Mouse (Mus musculus): ENCODE results near the gene Slc46a3.
A peak's percentile ranks its signal among the peaks of the same experiment; 100 is the strongest.
"Not testable (repeated sequence)": the region's sequence is repeated elsewhere in the genome, so short reads cannot be mapped to it uniquely, and the experiment has no call there.

Gene Slc46a3

GRCm38 (mm10) chr5:147894455-147895076 lies at the start of gene Slc46a3:
Gene Slc46a3, minus strand, starts transcription at chr5:147894815.
- DNase-seq: peak; percentile 95

DNA sequence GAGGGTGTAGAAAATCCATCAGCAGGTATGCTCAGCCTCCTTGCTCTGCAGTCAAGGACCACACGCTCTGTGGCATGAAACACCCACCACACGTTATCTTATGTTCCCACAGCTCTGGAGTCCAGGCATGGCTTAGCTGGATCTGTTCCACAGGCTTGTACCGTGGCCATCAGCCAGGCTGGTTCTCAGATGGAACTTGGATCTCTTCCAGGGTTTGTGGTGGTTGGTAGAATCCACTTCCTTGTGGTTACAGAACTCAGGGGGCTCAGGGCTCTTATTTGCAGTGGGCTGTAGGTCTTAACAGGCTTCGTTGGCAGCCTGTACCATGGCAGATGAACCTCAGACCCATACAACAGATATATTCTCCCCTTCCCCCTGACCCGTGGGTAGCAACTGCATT lies 44.6 kb upstream of the Slc46a3 start:
- no peak for DNase-seq

- DNase-seq: no peak
Measured at GRCm38 (mm10) chr5:147935096-147935495, 40.5 kb upstream of the Slc46a3 start.

DNA sequence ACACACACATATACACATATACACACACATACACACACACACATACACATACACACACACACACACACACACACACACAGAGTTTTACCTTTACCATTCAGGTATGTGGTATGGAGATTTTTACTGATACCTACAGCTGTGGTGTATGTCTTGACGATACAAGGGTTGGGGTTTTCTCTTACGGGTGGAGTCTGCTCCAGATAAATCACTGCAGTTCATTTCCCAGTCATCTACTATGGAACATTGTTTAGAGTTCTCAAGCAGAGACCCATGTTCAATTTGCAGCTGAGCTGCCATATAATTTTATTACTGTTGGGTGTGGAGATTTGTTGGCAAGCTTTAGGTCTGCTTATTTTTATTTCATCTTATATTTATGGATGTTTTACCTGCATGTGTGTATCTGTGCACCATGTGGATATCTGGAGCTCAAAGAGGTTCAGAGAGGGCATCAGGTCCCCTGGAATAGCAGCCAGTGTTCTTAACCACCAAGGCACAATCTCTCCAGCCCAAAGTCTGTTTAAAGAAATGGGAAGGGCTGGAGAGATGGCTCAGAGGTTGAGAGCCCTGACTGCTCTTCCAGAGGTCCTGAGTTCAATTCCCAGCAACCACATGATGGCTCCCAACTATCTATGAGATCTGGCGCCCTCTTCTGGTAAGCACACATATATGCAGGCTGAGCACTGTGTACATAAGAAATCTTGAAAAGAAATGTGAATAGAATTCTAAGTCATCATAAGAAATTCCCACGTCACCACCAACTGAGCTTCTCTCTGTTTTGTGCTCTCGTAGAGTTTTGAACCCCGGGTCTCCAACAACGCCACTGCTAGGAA lies 34.3 kb upstream of the Slc46a3 start:
- no peak for DNase-seq

DNA sequence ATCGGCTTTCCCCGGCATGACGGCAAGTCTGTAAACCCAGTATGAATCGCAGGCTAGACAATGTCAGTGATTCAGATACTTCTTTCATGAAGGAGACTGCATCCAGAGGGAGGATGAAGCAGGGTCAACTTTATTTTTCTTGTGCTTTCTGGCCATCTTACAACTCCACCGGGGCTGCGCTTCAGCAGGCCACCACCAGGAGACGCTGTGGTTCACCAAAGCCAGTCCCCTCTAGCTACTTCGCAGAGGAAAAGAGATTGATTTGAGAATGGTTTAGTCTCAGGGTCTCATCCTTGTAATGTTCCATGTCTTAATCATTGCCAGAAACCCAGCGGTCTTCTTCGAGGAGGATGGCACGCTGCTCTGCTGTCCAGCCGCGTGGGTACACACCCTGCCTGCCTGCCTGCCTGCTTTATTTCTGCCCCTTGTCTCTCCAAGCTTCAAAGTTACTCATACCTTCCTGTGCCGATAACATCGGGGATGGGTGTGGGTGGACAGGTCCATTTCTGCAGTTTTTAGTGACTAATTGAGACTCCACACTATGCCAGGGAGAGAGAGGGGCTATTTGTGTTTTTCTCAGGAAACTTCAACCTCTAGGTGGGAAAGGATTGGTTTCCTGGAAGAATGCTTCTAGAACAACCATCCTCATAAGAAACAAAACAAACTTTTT lies 31.5 kb upstream of the Slc46a3 start:
- DNase-seq: peak; percentile 57

DNA sequence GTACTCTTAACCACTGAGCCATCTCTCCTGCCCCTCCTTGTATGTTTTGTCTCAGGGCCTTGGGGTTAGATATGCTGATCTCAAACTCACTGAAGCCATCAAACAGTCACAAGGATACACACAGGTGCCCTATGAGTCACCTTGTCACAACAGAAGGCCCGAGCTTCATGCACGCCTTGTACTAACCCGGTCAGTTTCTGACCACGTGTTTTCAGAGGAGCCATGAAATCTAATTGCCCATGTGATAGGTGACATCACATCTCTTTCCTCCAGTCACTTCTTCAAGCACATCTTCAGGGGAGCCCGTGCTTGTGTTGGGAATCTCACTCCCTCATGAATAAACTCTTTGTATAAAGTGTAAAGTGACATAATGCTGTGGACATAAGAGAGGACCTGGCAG lies 30.0 kb upstream of the Slc46a3 start:
- DNase-seq: no peak

GRCm38 (mm10) chr5:147918044-147918846 lies 23.6 kb upstream of the Slc46a3 start:
- DNase-seq: peak; percentile 76

DNA sequence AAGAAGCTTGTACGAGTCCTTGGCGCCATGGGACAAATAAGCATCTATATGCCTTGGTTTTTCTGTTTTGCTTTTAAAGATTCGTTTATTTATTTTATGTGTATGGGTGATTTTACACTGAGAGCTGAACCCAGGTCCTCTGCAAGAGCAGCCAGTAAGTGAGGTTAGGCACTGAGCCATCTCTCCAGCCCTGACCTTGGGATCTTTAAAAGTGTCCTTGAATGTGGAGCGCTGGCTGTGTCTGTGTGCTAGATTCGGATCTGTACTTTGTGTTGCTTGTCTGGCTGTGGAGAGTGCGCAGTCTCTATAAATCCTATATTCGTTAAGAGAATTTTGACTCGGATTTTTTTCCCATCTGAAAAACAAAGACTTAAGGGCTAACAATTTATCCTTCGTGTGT lies 21.6 kb upstream of the Slc46a3 start:
- no peak for DNase-seq

DNA sequence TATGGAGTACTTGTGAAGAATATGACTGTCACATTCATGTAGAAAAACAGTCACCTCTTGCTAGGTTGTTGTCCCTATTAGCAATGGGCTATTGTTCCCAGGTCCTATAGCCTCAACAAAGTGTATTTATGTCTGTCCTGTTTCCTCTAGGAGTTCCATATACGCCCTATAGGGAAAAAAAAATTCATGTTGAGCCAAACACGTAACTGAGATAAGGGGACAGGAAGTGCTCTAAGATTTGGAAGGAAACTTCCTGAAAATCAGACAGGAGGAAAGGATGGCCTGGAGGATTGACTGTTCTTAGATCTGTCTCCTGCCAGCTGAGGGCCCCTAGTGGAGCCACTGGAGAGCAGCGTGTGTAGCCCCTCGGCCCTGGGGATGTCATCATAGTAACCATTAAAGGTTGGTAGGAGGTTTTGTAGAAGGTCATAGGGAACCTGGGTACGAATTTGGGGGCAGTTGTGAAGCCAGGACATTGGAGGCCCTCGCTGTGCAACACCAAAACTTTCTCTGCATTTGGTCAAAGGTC lies 20.5 kb upstream of the Slc46a3 start:
- no peak for DNase-seq

DNA sequence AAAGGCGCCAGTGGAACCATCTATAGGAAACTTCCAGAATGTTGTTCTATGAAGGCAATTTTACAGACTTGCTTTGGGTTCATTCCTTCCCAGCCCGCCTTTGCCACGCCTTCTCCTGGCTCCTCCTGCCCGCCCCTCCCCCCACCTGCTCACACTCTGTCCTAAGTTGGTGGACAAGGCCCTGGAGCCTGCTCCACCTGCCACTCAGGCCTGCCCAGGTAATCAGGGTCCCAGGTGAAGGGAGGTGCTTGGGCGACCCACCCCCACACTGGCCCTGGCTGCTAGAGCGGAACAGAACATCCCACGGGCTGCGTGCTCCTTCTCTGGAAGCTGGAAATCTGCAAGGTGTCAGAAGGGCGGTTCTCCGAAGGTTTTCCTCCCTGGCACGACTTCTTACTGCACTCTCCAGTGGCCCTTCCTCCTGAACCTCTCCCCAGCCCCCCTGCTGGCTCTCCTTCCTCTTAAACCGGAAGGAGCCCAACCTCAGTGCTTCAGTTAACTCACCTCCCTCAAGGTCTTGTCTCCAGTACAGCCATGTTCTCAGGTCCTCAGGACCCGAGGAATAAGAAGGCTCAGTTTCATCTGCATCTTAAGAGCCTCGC lies 18.7 kb upstream of the Slc46a3 start:
- peak; percentile 50 for DNase-seq

DNA sequence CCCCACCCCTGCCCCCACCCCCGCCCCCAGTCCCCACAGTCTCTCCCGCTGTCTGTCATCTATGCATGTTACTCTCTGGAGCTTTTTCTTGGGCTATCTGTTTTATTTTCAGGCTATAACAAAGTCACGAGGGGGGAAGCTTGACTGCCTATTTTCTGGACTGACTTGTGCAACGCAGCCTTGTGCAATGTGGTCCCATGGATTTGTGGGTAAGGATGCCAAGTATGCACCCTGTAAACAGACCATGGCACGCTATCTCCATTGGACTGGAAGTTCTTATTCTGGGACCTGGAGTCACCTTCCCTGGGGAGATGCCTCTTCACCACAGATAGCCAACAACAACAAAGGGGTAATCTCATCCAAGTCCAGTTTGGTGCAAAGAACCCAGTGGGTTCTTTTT lies 17.1 kb upstream of the Slc46a3 start:
- DNase-seq: peak; percentile 84

DNA sequence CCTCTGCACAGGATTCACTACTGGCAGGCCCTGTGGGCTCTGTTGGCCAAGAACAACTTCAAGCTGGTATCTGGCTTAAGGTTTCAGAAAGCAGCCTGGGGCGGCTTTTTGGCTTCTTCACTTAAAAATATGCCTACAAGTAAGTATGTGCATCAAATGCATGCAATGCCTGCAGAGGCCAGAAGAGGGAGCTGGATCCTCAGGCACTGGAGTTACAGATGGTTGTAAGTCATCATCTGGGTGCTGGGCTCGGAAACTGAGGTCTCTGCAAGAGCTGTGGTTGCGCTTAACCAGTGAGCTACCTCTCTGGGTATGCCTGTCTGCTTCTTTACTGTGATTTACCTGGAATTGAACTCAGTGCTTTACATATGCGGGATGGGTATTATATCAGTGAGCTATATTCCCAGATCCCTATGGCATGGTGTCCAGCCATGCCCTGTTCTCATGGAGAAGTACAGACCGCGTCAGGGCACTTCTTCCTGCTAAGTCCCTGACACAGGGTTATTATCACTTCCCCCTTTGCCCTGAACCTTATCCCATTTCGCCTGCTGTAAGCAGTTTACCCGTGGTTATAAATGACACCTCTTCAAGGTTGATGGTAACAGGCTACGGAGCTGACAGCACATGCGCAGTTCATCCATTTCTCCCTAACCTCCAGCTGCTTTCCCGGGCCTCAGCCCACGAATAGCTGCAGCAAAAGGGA lies 16.3 kb upstream of the Slc46a3 start:
- peak; percentile 30 for DNase-seq

DNA sequence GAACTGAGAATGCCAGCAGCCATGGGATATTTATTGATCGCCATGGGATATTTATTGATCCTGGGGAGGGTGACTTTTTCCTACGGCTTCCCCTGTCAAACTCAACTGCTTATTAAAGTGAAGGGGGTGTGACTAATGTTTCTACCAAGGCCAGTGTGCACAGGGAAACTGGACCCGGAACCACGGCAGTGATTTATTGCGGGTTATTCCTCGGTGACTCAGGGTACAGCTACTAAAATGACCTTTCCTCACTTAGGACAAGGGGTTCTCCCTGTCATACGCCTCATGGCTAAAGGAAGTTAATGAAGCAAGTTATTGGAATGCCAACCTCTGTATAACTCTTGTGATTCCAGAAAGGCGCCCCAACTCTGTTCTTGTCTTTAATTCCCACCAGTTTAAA lies 13.2 kb upstream of the Slc46a3 start:
- no peak for DNase-seq

GRCm38 (mm10) chr5:147907144-147907543 lies 12.5 kb upstream of the Slc46a3 start:
- DNase-seq: no peak

- DNase-seq: no peak
Measured at GRCm38 (mm10) chr5:147903166-147903565, 8.6 kb upstream of the Slc46a3 start.

- no peak for DNase-seq
Measured at GRCm38 (mm10) chr5:147902008-147902757, 7.6 kb upstream of the Slc46a3 start.

GRCm38 (mm10) chr5:147898968-147899549 lies 4.4 kb upstream of the Slc46a3 start:
- no peak for DNase-seq

DNA sequence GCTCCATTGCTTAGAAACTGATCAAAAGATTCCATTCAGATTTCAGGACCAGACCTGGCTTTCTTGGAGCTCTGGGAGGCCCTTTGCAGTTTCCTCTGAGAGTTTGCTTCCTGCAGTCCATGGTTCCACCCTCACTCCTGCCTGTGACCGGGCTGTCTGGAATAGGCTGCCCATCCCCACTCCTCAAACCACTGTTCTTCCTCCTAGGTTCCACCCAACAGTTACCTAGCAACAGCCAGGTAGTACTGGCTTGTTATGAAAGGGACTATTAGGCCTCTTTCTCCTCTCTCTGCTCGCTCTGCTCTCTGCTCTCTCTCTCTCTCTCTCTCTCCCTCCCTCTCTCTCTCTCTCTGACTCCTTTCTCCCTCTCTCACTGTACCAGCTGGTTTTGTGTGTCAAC lies 3.6 kb upstream of the Slc46a3 start:
- no peak for DNase-seq

DNA sequence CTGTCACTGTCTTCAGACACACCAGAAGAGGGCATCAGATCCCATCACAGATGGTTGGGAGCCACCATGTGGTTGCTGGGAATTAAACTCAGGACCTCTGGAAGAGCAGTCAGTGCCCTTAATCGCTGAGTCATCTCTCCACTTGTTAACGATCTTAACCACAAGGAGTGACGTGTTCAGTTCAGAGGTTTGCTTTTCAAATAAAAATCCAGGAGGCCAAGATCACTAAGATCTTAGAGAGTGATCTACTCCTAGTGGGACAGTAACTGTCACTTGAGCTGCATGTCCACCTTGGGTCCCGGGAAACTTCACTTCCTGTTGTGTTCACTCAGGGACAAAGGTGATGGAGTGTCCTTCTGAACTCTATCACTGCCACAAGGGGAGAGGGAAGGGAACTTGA lies 1.9 kb upstream of the Slc46a3 start:
- not testable (repeated sequence) for DNase-seq

DNA sequence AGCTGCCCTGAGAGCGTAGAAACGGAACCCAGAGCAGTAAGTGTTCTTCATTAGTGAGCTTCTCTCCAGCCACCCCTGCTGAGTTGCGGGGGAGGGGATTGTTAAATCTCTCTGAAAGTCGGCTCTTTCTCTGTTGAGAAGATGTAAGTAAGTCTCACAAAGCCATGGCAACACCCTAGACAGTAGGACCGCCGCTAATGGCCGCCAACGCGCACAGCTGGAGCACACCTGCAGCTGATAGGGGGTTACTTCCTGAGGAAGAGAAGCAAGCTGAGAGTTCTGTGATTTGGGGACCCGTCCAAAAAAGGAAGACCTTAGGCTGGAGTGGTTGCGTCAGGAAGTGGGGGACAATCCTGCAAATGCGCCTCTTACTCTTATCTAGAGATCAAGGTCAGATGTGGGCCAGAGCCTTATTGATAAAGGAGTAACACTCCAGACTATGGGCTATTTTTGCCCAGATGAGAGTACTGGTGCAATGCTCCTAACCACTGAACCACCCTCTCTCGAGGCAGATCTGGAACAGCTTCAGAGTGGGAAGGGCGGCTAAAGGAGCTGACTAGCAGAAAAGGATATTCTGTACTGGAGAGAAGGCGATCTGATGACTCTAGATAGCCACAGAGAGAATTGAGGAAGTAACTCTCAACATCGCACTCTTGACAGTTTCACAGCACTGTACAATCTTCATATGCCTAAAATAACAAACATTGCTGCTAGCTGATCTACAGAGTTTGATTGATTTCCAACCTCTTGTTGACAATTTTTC lies 1.0 kb upstream of the Slc46a3 start:
- DNase-seq: no peak
